Mouse (Mus musculus) induced T-regulatory cell, adult 2 months (primary cell): ENCODE measurements around the gene Fbxl2.

Experiments used
- DNase-seq: peaks from one replicate; pipeline ENCODE4 v3.0.0-alpha.2; 2012; ENCODE audit warnings: low read depth

The Fbxl2 gene

DNA sequence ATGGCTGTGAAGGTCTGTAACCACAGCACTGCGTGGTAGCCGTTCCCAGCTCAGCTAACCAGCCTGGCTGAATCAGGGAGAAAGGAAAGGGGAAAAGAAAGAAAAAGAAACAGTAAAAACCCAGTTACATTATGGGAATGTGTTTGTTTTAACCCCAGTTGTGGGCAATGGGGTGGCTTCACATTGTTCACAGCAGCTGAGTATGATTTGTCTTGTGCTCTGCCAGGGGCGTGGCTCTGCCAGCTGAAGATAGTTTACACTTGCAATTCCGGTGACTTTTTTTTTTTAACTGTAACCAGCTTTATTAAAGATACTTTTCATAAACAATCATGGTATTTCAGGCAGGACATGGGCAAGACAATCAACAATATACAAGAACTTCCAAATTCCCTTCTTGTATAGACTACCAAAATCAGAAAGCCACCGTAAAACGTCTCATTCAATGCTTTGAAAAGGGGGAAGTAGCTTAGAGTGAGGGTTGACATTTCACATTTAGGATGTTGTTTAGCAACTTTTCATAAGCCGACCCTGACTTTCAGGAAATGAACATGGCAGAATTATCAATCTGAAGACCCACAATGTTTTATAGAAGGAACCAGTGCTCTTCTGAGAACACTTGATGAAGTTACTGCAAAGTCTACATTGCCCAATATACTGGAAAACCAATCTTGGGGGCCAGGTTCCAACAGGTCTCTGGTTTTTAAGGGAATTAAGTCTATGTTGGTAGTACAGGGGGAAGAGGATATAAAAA, 26.8 kb downstream of the Fbxl2 start:
- no peak for DNase-seq

GRCm38 (mm10) chr9:114016402-114016801, 29.6 kb downstream of the Fbxl2 start:
- DNase-seq, result peak; percentile 64

DNA sequence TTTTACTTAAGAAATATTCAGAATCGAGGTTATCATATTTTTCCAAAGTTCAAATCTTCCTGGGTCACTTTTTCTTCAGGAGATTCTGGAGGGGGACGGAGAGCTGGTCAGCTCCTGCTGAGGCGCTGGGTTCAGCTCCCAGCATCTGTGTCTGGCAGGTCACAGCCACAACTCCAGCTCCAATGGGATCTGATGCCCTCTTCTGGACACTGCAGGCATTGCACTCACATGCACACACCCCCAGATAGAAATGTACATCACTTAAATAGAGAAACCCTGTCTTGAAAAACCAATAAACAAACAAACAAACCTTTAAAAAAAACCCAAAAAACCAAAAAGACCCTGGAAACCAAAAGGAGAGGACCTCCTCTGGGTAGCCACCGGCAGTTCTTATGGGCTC, 30.3 kb downstream of the Fbxl2 start:
- peak; percentile 52 for DNase-seq

GRCm38 (mm10) chr9:114014034-114014433, 32.0 kb downstream of the Fbxl2 start:
- DNase-seq, result no peak

DNA sequence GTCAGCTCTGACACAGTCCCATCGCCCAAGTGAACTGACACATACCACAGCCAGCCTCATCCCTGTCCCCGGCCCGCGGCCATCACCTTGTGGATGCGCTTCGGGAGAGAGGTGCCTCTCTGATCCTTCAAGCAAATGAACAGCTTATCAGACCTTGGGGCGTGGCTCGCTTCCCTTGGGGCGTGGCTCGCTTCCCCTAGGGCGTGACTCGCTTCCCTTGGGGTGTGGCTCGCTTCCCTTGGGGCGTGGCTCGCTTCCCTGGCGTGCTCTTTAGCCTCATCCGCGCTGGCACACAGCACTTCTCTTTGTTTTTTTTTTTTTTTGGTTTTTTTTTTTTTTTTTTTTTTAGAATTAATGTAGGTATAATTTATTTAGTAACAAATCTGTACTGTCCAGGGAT, 34.8 kb downstream of the Fbxl2 start:
- no peak for DNase-seq

- no peak for DNase-seq
These were observed 36.5 kb downstream of the Fbxl2 start for GRCm38 (mm10) chr9:114009526-114009925.

- DNase-seq, result no peak
These were observed 38.1 kb downstream of the Fbxl2 start for GRCm38 (mm10) chr9:114007850-114008350.

DNA sequence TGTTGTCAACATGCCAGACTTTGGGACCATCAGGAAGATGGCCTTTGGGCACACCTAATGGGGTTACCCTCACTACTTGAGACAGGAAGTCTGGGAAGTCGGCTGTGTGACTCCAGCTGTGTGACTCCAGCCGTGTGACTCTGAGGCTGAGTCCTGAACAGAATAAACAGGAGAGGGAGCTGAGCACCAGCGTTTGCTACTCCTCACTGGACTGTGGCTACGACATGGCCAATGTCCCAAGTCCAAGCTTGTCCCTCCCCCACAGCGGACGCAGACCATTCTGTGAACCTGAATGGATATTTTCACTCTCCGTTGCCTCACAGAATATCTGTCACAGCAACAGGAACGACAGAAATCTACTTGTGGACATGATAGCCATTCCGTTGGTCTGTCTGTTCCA, 39.2 kb downstream of the Fbxl2 start:
- DNase-seq, result no peak

DNA sequence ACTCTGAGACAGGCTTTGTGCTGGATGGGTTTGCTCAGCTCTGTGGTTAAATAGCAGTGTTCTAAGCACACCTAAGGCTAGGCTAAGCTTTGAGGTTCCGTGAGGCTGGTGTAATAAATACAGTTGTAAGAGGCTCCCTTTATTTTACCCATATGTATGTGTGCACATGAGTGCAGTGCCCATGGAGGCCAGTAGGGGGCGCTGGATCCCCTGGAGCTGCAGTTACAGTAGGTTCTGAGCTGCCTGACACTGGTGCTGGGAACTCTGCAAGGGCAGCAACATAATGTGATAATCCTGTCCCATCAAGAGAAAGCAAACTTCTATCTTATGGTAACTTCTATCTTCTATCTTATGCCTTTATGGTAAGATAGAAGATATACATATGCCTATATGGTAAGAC, 47.7 kb downstream of the Fbxl2 start:
- no peak for DNase-seq

GRCm38 (mm10) chr9:113992810-113993209, 53.2 kb downstream of the Fbxl2 start:
- no peak for DNase-seq

DNA sequence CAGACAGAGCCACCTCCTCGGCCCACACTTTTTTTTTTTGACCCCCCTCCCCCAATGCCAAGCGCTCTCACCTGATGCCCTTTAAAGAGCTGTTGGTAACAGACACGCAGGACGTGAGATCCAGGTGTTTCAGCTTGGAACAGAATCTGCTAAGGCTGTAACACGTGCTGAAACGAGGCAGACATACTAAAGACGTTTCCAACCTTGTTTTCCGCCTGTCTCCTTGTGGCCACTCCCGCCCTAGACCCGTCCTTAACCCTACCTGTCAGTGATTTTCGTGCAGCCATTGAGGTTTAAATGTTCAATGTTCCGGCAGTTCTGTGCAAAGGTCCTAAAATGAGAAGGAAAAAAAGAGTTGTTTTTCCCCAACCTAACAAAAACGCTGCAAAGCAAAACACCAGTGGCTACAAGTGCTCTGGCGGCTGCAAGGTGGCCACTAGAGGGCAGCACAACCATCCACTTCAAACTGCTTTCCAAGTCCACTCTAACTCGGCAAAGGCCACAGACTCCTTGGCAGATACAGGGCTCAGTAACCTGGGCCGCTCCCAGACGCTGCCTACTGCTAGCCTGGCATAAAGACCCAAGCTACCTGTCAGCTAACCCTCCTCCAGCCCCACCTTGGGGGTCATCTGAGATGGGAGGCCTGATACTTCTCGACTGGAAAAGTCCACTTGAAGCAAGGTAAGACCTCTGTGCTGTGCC, 55.3 kb downstream of the Fbxl2 start:
- peak; percentile 87 for DNase-seq

- no peak for DNase-seq
These were observed 60.9 kb downstream of the Fbxl2 start for GRCm38 (mm10) chr9:113984946-113985620.

GRCm38 (mm10) chr9:113982883-113983670, 62.9 kb downstream of the Fbxl2 start:
- no peak for DNase-seq

GRCm38 (mm10) chr9:113982451-113982850, 63.5 kb downstream of the Fbxl2 start:
- DNase-seq, result no peak

DNA sequence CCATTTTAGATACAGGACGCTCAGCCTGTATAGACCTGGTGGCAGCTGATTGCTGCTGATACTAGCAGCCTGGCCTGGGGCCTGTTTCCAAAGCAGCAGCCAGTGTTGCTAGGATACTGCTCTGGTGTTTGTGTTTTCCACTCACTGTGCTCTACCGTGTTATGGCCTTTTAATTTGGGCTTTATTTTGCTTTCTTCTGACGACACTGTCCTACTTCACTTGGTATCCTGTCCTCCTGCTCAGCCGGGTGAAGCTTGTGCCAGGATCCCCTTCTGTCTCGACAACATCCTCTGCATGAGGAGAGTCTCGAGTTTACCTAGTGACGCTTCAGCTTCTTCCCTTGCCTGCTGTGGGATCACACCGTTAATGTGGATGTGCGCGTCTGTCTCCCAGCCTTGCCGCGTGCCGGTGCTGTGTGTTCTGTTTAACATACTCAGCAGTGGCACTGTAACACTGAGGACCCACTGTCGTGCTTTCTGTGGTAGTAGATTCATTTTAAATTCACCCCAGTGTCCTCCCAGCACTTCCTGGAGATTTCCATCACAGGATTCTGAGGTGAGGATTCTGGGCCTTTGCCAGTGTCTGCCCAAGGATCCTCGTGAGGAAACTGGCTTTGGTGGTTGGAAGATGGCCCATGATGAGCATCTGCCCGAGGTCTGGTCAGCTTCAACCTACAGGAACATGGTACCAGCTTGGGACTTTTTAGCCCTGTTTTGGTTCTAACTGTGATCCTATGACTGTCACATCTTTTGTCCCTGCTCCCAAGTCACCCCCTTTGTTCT, 64.7 kb downstream of the Fbxl2 start:
- DNase-seq, result no peak

- DNase-seq, result no peak
These were observed 66.6 kb downstream of the Fbxl2 start for GRCm38 (mm10) chr9:113979356-113979755.

DNA sequence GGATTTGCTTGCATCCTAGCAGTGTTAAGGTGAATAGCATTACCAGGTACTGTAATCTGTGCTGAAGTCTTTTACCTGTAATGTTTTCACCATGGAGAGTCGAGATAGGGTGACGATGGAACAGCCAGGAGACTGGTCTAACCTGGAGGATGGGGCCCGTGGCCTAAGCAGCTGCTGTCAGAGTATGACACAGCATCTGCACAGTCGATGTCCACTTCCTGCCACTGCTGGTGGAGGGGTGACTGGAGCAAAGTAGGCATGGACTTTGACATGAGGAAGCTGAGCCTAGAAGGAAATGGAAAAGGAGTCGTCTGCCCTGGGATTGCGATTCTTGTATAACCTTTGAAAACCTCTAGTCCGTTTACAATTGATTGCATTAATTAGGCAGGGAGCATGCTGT, 67.3 kb downstream of the Fbxl2 start:
- DNase-seq, result no peak

GRCm38 (mm10) chr9:113977225-113977840, 68.7 kb downstream of the Fbxl2 start:
- DNase-seq, result no peak

DNA sequence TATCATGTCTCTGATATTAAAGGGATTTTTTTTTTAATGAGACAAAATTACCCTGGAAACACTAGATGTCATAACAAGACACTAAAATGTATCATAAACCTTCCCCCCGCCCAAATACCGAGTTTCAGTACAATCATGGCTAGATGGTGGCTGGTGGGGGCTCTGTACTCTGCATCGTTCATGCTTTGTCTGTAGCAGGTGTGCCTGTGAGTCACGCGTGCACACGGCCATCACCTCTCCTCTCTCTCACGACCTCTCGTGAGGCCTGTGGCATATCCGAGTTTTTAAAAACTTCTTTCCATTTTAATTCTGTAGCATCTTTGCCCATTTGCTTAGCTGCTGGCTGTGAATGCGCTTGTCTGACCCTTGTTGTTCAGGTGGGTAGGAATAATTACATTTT, 69.7 kb downstream of the Fbxl2 start:
- no peak for DNase-seq

- no peak for DNase-seq
These were observed 70.5 kb downstream of the Fbxl2 start for GRCm38 (mm10) chr9:113975442-113975841.

- DNase-seq, result no peak
These were observed 71.0 kb downstream of the Fbxl2 start for GRCm38 (mm10) chr9:113974945-113975344.
